Mouse (Mus musculus) hindbrain, embryonic 10.5 days (tissue): ENCODE measurements around the gene Hspa12a. TPM values are rescaled to one million over a fixed set of nuclear protein-coding genes. Genes with fewer than 3 reads are reported as not detected.

Experiments
- DNase-seq: peaks from one replicate; pipeline ENCODE4 v3.0.0-alpha.2; 2017; ENCODE audit warnings: low spot score
- H3K27ac ChIP-seq: fragments of 300-500 bp; sonication (generic); 2 replicates; pipeline ENCODE4 v1.5.1; 2016; ENCODE audit warnings: mild to moderate bottlenecking, moderate library complexity
- H3K27me3 ChIP-seq: fragments of 300-500 bp; sonication (generic); 2 replicates; pipeline ENCODE4 v1.6.1; 2016; ENCODE audit warnings: mild to moderate bottlenecking; ENCODE audit not compliant: poor library complexity, insufficient read depth, severe bottlenecking
- H3K36me3 ChIP-seq: fragments of 300-500 bp; sonication (generic); 2 replicates; pipeline ENCODE4 v1.6.1; 2016; ENCODE audit warnings: mild to moderate bottlenecking, moderate library complexity
- H3K4me1 ChIP-seq: fragments of 300-500 bp; sonication (generic); replicated peaks from 2 replicates; pipeline ENCODE4 v1.6.1; 2016; ENCODE audit warnings: mild to moderate bottlenecking
- H3K4me3 ChIP-seq: fragments of 300-500 bp; sonication (generic); 2 replicates; pipeline ENCODE4 v1.5.1; 2016; ENCODE audit warnings: mild to moderate bottlenecking, moderate library complexity
- H3K9me3 ChIP-seq: fragments of 300-500 bp; sonication (generic); 2 replicates; pipeline ENCODE4 v1.6.1; 2016; ENCODE audit warnings: mild to moderate bottlenecking, moderate library complexity
- WGBS: fragments of 180-500 bp; shearing (Covaris S2); methylation state at CpG from one replicate; pipeline ENCODE4 v1.1.7; 2016; 5-methylcytosine and 5-hydroxymethylcytosine counted together
- polyA plus RNA-seq: library from polyadenylated mRNA; unstranded; fragments of >200 nt; fragmentation: Nextera tagmentation; extraction: Ambion mirVana; gene quantifications from 2 replicates; pipeline ENCODE4 v1.2.1, GENCODE M21; 2016

Hspa12a gene
- polyA plus RNA-seq, 1 experiment from 2014 or later, result 25.5 TPM

DNA sequence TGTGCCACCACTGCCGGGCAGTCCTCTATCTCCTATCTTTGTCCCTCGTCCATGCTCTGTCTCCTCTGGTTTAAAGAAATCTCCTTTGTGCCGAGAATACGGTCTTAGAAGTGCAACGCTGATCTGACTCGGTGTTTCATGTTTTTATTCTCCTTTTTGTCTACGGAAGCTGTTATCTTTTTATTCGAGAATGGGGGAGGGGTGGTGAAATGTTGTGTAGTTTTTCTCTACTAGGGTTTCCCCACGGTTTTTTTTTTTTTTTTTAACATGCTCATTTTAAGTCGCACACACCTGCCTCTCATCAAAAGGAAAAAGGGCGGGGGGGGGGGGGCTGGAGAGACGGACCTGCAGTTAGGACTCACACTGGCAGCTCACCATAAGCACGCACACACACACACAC lies 8.8 kb upstream of the Hspa12a start:
- Histone ChIP-seq H3K9me3 (no peaks in the 10 kb centered on the region), H3K36me3 (no peaks in the 10 kb centered on the region), H3K4me3 (no peak overlapping the region), H3K27ac (no peak overlapping the region), H3K4me1 (no peaks in the 10 kb centered on the region), H3K27me3 (peaks cover 65% of the 10 kb centered on the region)
- 82% methylated on average over 12 of the region's 13 CpGs for WGBS
- DNase-seq, result no peak

GRCm38 (mm10) chr19:58951521-58951920 lies 8.1 kb upstream of the Hspa12a start:
- Histone ChIP-seq H3K4me1 (no peaks in the 10 kb centered on the region), H3K27me3 (peaks cover 72% of the 10 kb centered on the region), H3K27ac (no peak overlapping the region), H3K4me3 (no peak overlapping the region), H3K36me3 (no peaks in the 10 kb centered on the region), H3K9me3 (no peaks in the 10 kb centered on the region)
- WGBS, result 92% methylated on average over 3 of the region's 3 CpGs
- no peak for DNase-seq

GRCm38 (mm10) chr19:58945959-58946358 lies 2.5 kb upstream of the Hspa12a start:
- H3K4me1 ChIP-seq, result peaks cover 15% of the 10 kb centered on the region
- 84% methylated on average over 7 of the region's 7 CpGs for WGBS

GRCm38 (mm10) chr19:58933062-58933461 lies 10.4 kb downstream of the Hspa12a start:
- DNase-seq, result no peak
- H3K27me3 ChIP-seq, result peaks cover 92% of the 10 kb centered on the region
- 6% methylated on average over 4 of the region's 4 CpGs for WGBS
- H3K9me3 ChIP-seq, result no peaks in the 10 kb centered on the region
- no peak overlapping the region for H3K4me3 ChIP-seq
- peaks cover 40% of the 10 kb centered on the region for H3K4me1 ChIP-seq
- no peak overlapping the region for H3K27ac ChIP-seq
- no peaks in the 10 kb centered on the region for H3K36me3 ChIP-seq

More at GRCm38 (mm10) chr19:58945959-58946358, 2.5 kb upstream of the Hspa12a start:
- no peak for DNase-seq
- H3K36me3 ChIP-seq, result no peaks in the 10 kb centered on the region
- H3K27me3 ChIP-seq, result peaks cover 53% of the 10 kb centered on the region
- H3K4me3 ChIP-seq, result no peak overlapping the region
- H3K27ac ChIP-seq, result no peak overlapping the region
- H3K9me3 ChIP-seq, result no peaks in the 10 kb centered on the region

GRCm38 (mm10) chr19:58931081-58931800 lies 12.2 kb downstream of the Hspa12a start:
- Histone ChIP-seq H3K27ac (peak overlapping the region; percentile 40; the same call in 1 of the 2 replicates), H3K27me3 (peaks cover 97% of the 10 kb centered on the region), H3K4me1 (peaks cover 32% of the 10 kb centered on the region), H3K9me3 (no peaks in the 10 kb centered on the region), H3K36me3 (no peaks in the 10 kb centered on the region), H3K4me3 (peak overlapping the region; percentile 9; the same call in 1 of the 2 replicates)
- peak; percentile 39 for DNase-seq
- WGBS, result 11% methylated on average over 16 of the region's 16 CpGs

DNA sequence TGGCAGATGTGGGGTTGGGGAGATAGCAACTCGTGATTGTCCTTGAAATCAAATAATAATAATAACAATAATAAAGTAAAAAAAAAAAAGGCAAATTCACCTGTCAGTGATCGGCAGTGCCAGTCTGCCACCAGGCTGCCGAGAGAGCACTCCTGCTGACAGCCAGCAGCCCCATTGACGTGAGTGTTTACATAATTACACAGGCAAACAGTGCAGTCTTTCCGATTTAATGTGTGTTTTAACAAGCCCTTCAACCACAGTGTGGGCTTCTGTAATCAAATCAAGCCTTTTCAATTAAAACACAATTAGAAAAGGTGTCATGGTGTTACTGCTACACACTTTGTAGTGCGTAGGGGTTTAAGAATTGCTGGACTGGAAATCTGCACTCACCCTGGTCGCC lies 24.3 kb downstream of the Hspa12a start:
- peaks cover 78% of the 10 kb centered on the region for H3K27me3 ChIP-seq

DNA sequence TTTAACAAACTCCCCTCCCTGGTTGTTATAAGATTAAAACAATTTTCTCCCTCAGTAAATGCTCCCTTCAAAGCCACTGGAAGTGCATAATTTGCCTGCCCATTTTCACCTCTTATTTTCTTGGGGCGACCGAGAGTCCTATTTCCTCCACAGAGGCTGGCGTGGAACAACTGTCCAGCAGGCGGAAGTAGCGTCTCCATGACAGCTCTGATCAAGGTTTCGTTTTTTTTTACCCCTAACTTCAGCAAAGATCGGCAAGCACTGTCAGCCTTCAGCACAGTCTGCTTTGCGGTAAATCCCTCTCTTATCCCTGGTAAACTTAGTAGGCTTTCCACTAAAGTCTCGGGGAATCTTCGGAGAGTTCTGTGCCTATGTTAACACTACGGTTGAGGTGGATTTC lies 24.9 kb downstream of the Hspa12a start:
- Histone ChIP-seq H3K4me3 (peak overlapping the region; percentile 30), H3K36me3 (no peaks in the 10 kb centered on the region), H3K4me1 (peaks cover 14% of the 10 kb centered on the region), H3K27ac (no peak overlapping the region), H3K9me3 (no peaks in the 10 kb centered on the region), H3K27me3 (peaks cover 80% of the 10 kb centered on the region)
- DNase-seq, result no peak
- 15% methylated on average over 11 of the region's 11 CpGs for WGBS

More for the DNA sequence above, 24.3 kb downstream of the Hspa12a start:
- no peak overlapping the region for H3K4me3 ChIP-seq
- 26% methylated on average over 7 of the region's 7 CpGs for WGBS
- DNase-seq, result no peak
- no peaks in the 10 kb centered on the region for H3K36me3 ChIP-seq
- no peak overlapping the region for H3K27ac ChIP-seq
- H3K9me3 ChIP-seq, result no peaks in the 10 kb centered on the region
- peaks cover 14% of the 10 kb centered on the region for H3K4me1 ChIP-seq

- no peaks in the 10 kb centered on the region for H3K36me3 ChIP-seq
- DNase-seq, result no peak
- H3K4me1 ChIP-seq, result peaks cover 12% of the 10 kb centered on the region
- no peak overlapping the region for H3K27ac ChIP-seq
- WGBS, result 90% methylated on average over 6 of the region's 6 CpGs
- H3K4me3 ChIP-seq, result no peak overlapping the region
- H3K9me3 ChIP-seq, result no peaks in the 10 kb centered on the region
- H3K27me3 ChIP-seq, result peaks cover 63% of the 10 kb centered on the region
Observed at GRCm38 (mm10) chr19:58913301-58913700, 30.2 kb downstream of the Hspa12a start.

GRCm38 (mm10) chr19:58911386-58911785 lies 32.1 kb downstream of the Hspa12a start:
- peaks cover 9% of the 10 kb centered on the region for H3K4me1 ChIP-seq
- peak; percentile 88 for DNase-seq
- no peaks in the 10 kb centered on the region for H3K9me3 ChIP-seq
- peak overlapping the region; percentile 52 for H3K4me3 ChIP-seq
- peaks cover 56% of the 10 kb centered on the region for H3K27me3 ChIP-seq
- 10% methylated on average over 9 of the region's 9 CpGs for WGBS
- no peaks in the 10 kb centered on the region for H3K36me3 ChIP-seq
- peak overlapping the region; percentile 77 for H3K27ac ChIP-seq

DNA sequence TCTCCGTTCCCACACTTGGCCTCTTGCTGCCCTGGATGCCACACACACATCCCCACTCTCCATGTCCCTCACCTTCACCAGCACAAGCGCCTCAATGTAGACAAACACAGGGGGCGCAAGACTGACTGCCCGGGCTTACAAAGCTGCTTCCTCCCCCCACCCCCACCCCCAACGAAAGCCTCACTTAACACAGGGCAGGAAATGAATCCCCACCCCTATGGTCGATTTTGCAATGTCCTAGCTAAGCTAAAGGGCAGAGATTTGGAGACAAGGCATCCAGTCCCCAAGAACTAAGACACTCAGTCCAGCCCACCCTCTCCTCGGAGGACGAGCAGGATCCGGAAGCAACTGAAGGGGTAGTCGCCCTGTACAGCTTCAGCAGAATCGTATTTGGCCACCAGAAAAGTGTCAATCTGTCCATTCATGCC lies 32.5 kb downstream of the Hspa12a start:
- WGBS, result 4% methylated on average over 11 of the region's 11 CpGs
- DNase-seq, result no peak
- Histone ChIP-seq H3K27ac (peak overlapping the region; percentile 77), H3K4me3 (peak overlapping the region; percentile 52), H3K4me1 (peaks cover 9% of the 10 kb centered on the region), H3K9me3 (no peaks in the 10 kb centered on the region), H3K27me3 (peaks cover 56% of the 10 kb centered on the region), H3K36me3 (no peaks in the 10 kb centered on the region)

DNA sequence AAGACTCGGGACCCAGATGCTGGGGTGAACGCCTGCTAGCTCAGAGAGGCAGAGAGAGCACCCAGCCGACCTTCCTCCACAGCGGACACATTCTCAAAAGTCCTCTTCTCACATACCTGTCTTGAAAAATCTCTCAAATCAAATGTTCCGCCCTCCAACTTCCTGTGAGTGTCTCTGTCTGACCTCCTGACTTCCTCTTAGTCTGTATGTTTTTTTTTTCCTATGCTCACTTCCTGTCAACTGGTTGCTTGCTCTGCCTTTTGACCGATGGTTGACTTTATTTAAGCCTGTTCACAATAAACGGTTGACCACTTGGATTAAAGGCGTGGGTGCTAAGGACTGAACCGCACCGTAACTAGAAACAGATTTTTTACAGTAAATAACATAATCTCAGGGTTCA lies 35.4 kb downstream of the Hspa12a start:
- peaks cover 44% of the 10 kb centered on the region for H3K27me3 ChIP-seq
- peaks cover 14% of the 10 kb centered on the region for H3K4me1 ChIP-seq
- WGBS, result 81% methylated on average over 10 of the region's 10 CpGs
- no peaks in the 10 kb centered on the region for H3K9me3 ChIP-seq
- H3K4me3 ChIP-seq, result no peak overlapping the region
- no peak overlapping the region for H3K27ac ChIP-seq
- no peaks in the 10 kb centered on the region for H3K36me3 ChIP-seq
- no peak for DNase-seq

GRCm38 (mm10) chr19:58906685-58907084 lies 36.8 kb downstream of the Hspa12a start:
- Histone ChIP-seq H3K4me1 (peaks cover 14% of the 10 kb centered on the region), H3K27ac (no peak overlapping the region), H3K9me3 (no peaks in the 10 kb centered on the region), H3K4me3 (no peak overlapping the region), H3K27me3 (peaks cover 35% of the 10 kb centered on the region), H3K36me3 (no peaks in the 10 kb centered on the region)
- WGBS, result 56% methylated on average over 9 of the region's 9 CpGs
- DNase-seq, result no peak

DNA sequence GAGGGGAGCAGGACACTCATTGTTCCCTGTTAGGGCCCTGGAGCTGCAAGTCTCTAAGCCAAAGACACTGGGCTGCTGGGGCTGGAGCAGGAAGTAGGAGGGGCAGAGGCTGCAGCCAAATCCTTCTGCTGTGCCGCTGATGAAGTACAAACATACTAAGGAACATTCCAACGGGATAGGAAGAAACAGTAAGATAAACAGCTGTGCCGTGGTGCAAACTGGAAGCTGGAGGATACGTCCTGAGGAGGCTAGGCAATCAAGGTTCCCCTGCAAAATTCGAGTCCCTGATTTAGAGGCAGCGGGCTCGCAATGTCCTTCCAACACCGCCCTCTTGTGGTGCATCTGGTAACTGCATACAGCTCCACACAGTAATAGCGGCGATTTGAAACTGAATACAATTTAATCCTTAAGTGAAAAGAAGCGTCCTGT lies 39.5 kb downstream of the Hspa12a start:
- Histone ChIP-seq H3K4me1 (peaks cover 5% of the 10 kb centered on the region; the same call in 1 of the 2 replicates), H3K27ac (no peak overlapping the region), H3K9me3 (no peaks in the 10 kb centered on the region), H3K27me3 (peaks cover 33% of the 10 kb centered on the region), H3K36me3 (no peaks in the 10 kb centered on the region), H3K4me3 (peak overlapping the region; percentile 40)
- WGBS, result 2% methylated on average over 11 of the region's 11 CpGs
- DNase-seq, result peak; percentile 86
